Mouse (Mus musculus): ENCODE results near the gene Cdc20b.

The Cdc20b gene

GRCm38 (mm10) chr13:113031351-113031750 lies 3.6 kb upstream of the Cdc20b start:
- DNase-seq (ENCODE audit: low spot score): no peak

GRCm38 (mm10) chr13:113031792-113032571 lies 2.9 kb upstream of the Cdc20b start:
- no peak for DNase-seq (ENCODE audit: low spot score)

GRCm38 (mm10) chr13:113032831-113033230 lies 2.1 kb upstream of the Cdc20b start:
- DNase-seq (ENCODE audit: low spot score): no peak

- no peak for DNase-seq (ENCODE audit: low spot score)
Measured at GRCm38 (mm10) chr13:113034271-113034886, 532 bp upstream of the Cdc20b start.

GRCm38 (mm10) chr13:113035852-113036251 lies 941 bp downstream of the Cdc20b start:
- DNase-seq (ENCODE audit: low spot score): peak; percentile 91

GRCm38 (mm10) chr13:113044876-113045275 lies 10.0 kb downstream of the Cdc20b start:
- DNase-seq (ENCODE audit: low spot score): no peak

GRCm38 (mm10) chr13:113045458-113046110 lies 10.7 kb downstream of the Cdc20b start:
- DNase-seq (ENCODE audit: low spot score): peak; percentile 32

- DNase-seq (ENCODE audit: low spot score): peak; percentile 76
Measured at GRCm38 (mm10) chr13:113046211-113046883, 11.4 kb downstream of the Cdc20b start, which contains the start of gene Gpx8. Gene Gpx8, minus strand, starts transcription at chr13:113046410.

GRCm38 (mm10) chr13:113047018-113047417 lies 12.1 kb downstream of the Cdc20b start:
- no peak for DNase-seq (ENCODE audit: low spot score)

GRCm38 (mm10) chr13:113047647-113048046 lies 12.7 kb downstream of the Cdc20b start:
- DNase-seq (ENCODE audit: low spot score): no peak

GRCm38 (mm10) chr13:113054230-113054629 lies 19.3 kb downstream of the Cdc20b start:
- DNase-seq (ENCODE audit: low spot score): no peak

GRCm38 (mm10) chr13:113055826-113056225 lies 20.9 kb downstream of the Cdc20b start:
- DNase-seq (ENCODE audit: low spot score): no peak

GRCm38 (mm10) chr13:113061746-113062145 lies 26.8 kb downstream of the Cdc20b start:
- no peak for DNase-seq (ENCODE audit: low spot score)

GRCm38 (mm10) chr13:113064542-113064941 lies 29.6 kb downstream of the Cdc20b start:
- DNase-seq (ENCODE audit: low spot score): no peak

- DNase-seq (ENCODE audit: low spot score): no peak
Measured at GRCm38 (mm10) chr13:113079021-113079420, 44.1 kb downstream of the Cdc20b start.

- no peak for DNase-seq (ENCODE audit: low spot score)
Measured at GRCm38 (mm10) chr13:113082101-113082500, 47.2 kb downstream of the Cdc20b start.

- no peak for DNase-seq (ENCODE audit: low spot score)
Measured at GRCm38 (mm10) chr13:113084732-113085131, 49.8 kb downstream of the Cdc20b start.

GRCm38 (mm10) chr13:113087226-113088017 lies 52.5 kb downstream of the Cdc20b start:
- no peak for DNase-seq (ENCODE audit: low spot score)

- no peak for DNase-seq (ENCODE audit: low spot score)
Measured at GRCm38 (mm10) chr13:113090489-113090888, 55.6 kb downstream of the Cdc20b start.

GRCm38 (mm10) chr13:113094618-113095017 lies 59.7 kb downstream of the Cdc20b start:
- no peak for DNase-seq (ENCODE audit: low spot score)

GRCm38 (mm10) chr13:113097011-113097410 lies 62.1 kb downstream of the Cdc20b start:
- DNase-seq (ENCODE audit: low spot score): no peak

GRCm38 (mm10) chr13:113098406-113098805 lies 63.5 kb downstream of the Cdc20b start:
- no peak for DNase-seq (ENCODE audit: low spot score)
